Mouse (Mus musculus) megakaryocyte-erythroid progenitor cell, adult 5 weeks (primary cell): ENCODE results near the gene Rpl37. TPM values are rescaled to one million over a fixed set of nuclear protein-coding genes. Genes with fewer than 3 reads are reported as not detected.

ENCODE experiments used
- polyA plus RNA-seq: library from polyadenylated mRNA; stranded (reverse); fragments of >175 nt; gene quantifications from 2 replicates; pipeline ENCODE4 v1.2.3, GENCODE M21; 2012

The Rpl37 gene
- 58.7 and 79.6 TPM in 2 replicates for polyA plus RNA-seq

GRCm38 (mm10) chr15:5116270-5117030 lies at the start of gene Rpl37:
TSS of gene Rpl37 (plus strand) at chr15:5116645.

DNA sequence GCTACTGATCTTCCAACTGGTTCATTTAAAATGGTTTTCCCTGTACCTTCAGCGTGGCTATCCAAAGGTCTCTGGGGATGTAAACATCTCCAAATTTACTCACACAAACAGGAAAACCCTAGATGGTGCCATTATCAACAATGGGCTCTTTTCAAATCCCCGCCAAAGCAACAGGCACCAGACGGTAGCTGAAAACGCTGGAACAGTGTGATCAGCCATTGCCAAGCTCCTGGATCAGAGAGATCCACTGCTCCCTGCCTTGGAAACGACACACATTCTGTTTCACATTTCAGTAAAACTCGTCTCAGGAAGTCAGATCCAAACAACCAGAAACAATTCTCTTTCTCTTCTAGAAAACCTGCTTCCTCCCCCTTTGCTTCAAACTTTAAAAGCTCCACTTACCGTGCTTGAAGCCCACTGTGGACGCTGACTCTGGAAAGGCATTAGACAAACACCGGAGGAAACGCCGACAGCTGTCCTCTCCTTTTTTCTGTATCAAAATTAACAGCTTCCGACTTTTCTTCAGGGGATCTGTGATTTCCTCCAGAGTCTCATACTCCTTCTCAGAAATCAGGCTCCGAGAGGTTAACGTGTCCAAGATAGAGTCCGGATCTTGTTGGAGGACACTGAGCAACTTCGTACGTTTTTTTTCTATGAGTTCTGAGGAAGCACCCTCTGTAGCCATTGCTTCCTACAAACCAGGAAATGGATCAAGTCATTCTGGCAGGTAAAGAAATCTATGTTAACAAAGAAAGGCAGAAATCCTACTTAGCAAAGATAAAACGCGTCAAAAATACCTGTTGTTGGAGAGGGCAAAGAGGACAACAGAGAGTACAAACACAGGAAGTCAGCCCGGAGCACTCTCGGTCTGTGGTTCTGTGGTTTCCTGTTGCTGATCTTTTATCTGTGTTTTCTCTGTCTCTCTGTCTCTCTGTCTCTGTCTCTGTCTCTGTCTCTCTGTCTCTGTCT lies 8.5 kb upstream of the Rpl37 start, which contains the start of gene Card6:
TSS of gene Card6 (minus strand) at position 854 of the 969 bp plus-strand sequence.

DNA sequence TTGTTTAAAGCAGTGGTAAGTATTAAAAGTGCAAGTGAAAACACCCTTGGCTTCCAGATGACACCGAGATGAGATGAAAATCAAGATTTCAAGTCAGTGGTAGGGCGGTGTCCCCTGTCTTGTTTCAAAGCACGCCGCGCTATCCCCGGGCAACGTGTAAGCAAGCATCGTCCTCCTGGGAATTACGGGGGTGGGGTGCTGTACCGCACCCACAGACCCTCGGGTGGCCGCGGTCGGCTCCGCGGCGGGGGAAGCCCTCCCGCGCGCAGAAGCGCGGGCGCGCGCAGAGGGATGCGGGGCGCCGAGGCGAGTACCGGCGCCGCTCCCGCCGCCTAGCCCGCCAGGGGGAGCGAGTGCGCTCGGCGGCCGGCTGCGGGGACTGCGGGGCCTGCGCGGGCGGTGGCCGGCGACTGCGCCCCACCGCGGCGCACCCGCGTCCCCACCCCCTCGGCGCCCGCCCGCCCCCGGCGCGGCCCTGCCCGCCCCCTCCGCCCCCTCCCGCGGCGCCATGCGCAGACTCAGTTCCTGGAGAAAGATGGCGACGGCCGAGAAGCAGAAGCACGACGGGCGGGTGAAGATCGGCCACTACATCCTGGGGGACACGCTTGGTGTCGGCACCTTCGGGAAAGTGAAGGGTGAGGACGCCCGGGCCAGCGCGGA lies 27.0 kb downstream of the Rpl37 start, which contains the start of gene Prkaa1:
TSS of gene Prkaa1 (plus strand) at position 501 of the 660 bp plus-strand sequence.

Other genes starting within 250 kb of the Rpl37 start
- not detected in 2 replicates for gene Mroh2b, start 217.9 kb upstream of the Rpl37 start, polyA plus RNA-seq
- gene C7, start 52.9 kb upstream of the Rpl37 start, polyA plus RNA-seq, result not detected in 2 replicates
- gene Card6, start 8.1 kb upstream of the Rpl37 start, polyA plus RNA-seq, result 0.41 and 0.44 TPM in 2 replicates
- gene Prkaa1, start 27.2 kb downstream of the Rpl37 start, polyA plus RNA-seq, result 2.4 and 2.7 TPM in 2 replicates
- gene Ttc33, start 68.9 kb downstream of the Rpl37 start, polyA plus RNA-seq, result 28.5 and 34.8 TPM in 2 replicates
- gene Ptger4, start 127.5 kb downstream of the Rpl37 start, polyA plus RNA-seq, result 15.4 and 22.7 TPM in 2 replicates